Mouse (Mus musculus): ENCODE measurements around the gene Klhl42. TPM values are rescaled to one million over a fixed set of nuclear protein-coding genes. Genes with fewer than 3 reads are reported as not detected.

Gene Klhl42
- total RNA-seq, 1 experiment, result 9.1 TPM

DNA sequence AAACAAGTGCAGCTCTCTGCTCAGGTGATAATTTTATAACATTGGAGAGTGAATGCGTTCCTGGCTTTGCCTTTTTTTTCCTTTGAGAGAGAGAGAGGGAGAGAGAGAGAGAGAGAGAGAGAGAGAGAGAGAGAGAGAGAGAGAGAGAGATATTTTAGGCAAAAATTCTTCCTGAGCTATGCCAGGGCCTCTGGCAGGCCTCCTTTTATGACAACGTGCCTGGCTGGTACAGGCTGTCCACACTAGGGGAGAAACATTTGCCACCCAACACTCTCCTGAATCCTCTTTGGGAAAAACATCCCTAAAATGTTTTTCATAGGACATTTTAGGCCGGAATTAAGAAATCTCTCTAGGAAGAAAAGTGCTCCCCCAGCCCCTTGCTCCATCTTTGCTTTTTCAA is 47.1 kb downstream of the Klhl42 start:
- H3K9ac ChIP-seq (ENCODE audit: insufficient read depth, low read depth, low read length, poor library complexity, severe bottlenecking), result no peak overlapping the region
- H3K9me3 ChIP-seq (ENCODE audit: control insufficient read depth, insufficient read depth, low read depth, low read length), result no peaks in the 10 kb centered on the region
- in situ Hi-C loops (cut with MboI; ENCODE audit: low sequenced_read_pairs in 2 of 2, unreplicated experiment in 2 of 2), result no loop called here
- TF ChIP-seq HCFC1 (IDR thresholded peaks at IDR 0.05; ENCODE audit: borderline replicate concordance, insufficient read depth, low read length) (no peak), CHD2 (IDR thresholded peaks at IDR 0.05; ENCODE audit: low read depth, low read length) (no peak), ZC3H11A (IDR thresholded peaks at IDR 0.05; ENCODE audit: borderline replicate concordance, low read depth, low read length) (no peak), ZNF384 (IDR thresholded peaks at IDR 0.05; ENCODE audit: low read depth, low read length) (no peak), MAFK (IDR thresholded peaks at IDR 0.05; ENCODE audit: insufficient read depth, low read depth, low read length) (no peak)
- H3K36me3 ChIP-seq (ENCODE audit: control insufficient read depth, insufficient read depth, low read length, poor library complexity, severe bottlenecking), result no peaks in the 10 kb centered on the region
- H3K4me3 ChIP-seq (ENCODE audit: insufficient read depth in 1 of 2, low read depth in 1 of 2, low read length in 2 of 2, poor library complexity in 1 of 2, severe bottlenecking in 1 of 2), result no peak overlapping the region
- no peak for DNase-seq (ENCODE audit: low read depth, low spot score)
- no peaks in the 10 kb centered on the region for H3K4me1 ChIP-seq (ENCODE audit: control insufficient read depth in 2 of 2, insufficient read depth in 2 of 2, low read length in 2 of 2, poor library complexity in 1 of 2)
- no peak overlapping the region for H3K27ac ChIP-seq (ENCODE audit: insufficient read depth, low read depth, low read length, poor library complexity, severe bottlenecking)

DNA sequence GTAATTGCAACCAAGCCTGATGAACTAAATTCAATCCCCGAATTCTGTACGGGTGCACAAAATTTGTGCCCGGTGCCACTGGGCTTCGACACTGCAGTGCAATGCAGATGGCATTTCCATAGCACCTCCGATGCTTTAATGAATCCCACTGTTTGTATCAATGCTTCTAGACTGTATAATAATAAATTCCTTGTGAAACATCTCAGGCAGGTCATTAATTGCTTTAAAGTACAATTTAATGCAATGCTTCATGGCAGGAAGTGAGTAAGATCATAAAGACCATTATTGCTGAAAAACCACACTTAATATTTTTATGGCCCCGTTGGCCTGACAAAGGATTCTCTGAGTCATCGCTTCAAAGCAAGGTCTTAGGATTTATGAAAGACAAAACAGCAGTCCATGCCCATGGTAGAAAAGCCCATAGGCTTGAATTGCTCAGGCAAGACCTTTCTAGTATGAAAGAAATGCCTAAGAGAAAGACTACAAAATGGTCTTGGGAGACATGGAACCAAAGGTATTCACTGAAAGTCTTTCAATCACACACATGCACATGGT is 49.5 kb downstream of the Klhl42 start:
- in situ Hi-C loops (cut with MboI; ENCODE audit: low sequenced_read_pairs in 2 of 2, unreplicated experiment in 2 of 2), result no loop called here
- no peak for TF ChIP-seq CHD2 (IDR thresholded peaks at IDR 0.05; ENCODE audit: low read depth, low read length)
- no peak for TF ChIP-seq MAFK (IDR thresholded peaks at IDR 0.05; ENCODE audit: insufficient read depth, low read depth, low read length)
- TF ChIP-seq HCFC1 (IDR thresholded peaks at IDR 0.05; ENCODE audit: borderline replicate concordance, insufficient read depth, low read length), result no peak
- 0 out of 4 replicates have a peak, but pooled peaks cover 0 to 2% of the 10 kb centered on the region in 2 experiments for H3K4me1 ChIP-seq (ENCODE audit: control insufficient read depth in 2 of 2, insufficient read depth in 2 of 2, low read length in 2 of 2, poor library complexity in 1 of 2)
- H3K9me3 ChIP-seq (ENCODE audit: control insufficient read depth, insufficient read depth, low read depth, low read length), result no peaks in the 10 kb centered on the region
- DNase-seq (ENCODE audit: low read depth, low spot score), result no peak
- H3K4me3 ChIP-seq (ENCODE audit: insufficient read depth in 1 of 2, low read depth in 1 of 2, low read length in 2 of 2, poor library complexity in 1 of 2, severe bottlenecking in 1 of 2), result no peak overlapping the region
- no peaks in the 10 kb centered on the region for H3K36me3 ChIP-seq (ENCODE audit: control insufficient read depth, insufficient read depth, low read length, poor library complexity, severe bottlenecking)
- no peak overlapping the region for H3K9ac ChIP-seq (ENCODE audit: insufficient read depth, low read depth, low read length, poor library complexity, severe bottlenecking)
- H3K27ac ChIP-seq (ENCODE audit: insufficient read depth, low read depth, low read length, poor library complexity, severe bottlenecking), result no peak overlapping the region

DNA sequence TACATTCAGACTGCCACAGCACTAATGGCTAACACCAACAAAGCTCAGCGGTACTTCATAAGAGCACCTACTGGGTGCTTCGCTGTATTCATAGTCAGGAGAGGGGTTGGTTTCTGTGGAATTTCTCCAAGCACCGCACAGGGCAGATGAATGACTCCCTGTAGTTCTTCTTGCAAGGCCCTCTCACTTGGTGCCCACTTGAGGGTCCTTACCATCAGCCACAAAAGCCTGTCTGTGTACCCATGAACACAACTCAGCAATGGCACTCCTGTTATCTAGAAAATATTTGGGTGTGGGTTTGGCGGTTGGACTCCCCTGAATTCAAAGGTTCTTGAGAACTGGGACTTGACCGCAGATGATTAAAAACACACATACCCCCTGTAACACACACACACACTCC is 53.5 kb downstream of the Klhl42 start:
- TF ChIP-seq HCFC1 (IDR thresholded peaks at IDR 0.05; ENCODE audit: borderline replicate concordance, insufficient read depth, low read length), result no peak
- no peak for TF ChIP-seq ZNF384 (IDR thresholded peaks at IDR 0.05; ENCODE audit: low read depth, low read length)
- no peak for TF ChIP-seq CHD2 (IDR thresholded peaks at IDR 0.05; ENCODE audit: low read depth, low read length)
- no peak for TF ChIP-seq MAFK (IDR thresholded peaks at IDR 0.05; ENCODE audit: insufficient read depth, low read depth, low read length)
- TF ChIP-seq ZC3H11A (IDR thresholded peaks at IDR 0.05; ENCODE audit: borderline replicate concordance, low read depth, low read length), result no peak
- H3K4me3 ChIP-seq (ENCODE audit: insufficient read depth in 1 of 2, low read depth in 1 of 2, low read length in 2 of 2, poor library complexity in 1 of 2, severe bottlenecking in 1 of 2), result no peak overlapping the region

DNA sequence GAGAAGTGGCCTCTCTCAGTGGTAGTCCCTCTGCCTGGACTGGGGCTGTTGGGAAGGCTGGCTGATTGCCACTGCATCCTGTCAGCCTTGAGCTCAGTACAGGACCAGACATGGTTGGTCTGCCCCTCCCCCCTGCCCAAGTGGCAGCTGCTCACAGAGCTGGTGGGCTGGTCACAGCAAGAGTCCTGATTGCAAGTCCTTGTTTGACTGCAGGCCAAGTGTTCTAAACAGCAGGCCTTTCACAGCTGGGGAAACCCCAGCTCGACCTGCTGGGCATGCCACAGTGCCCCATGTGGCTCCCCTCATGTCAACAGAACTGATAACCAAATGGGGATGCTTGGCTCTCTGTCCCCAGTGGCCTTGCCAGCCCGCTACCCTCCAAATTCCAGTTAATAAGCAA is 54.1 kb downstream of the Klhl42 start:
- Histone ChIP-seq H3K36me3 (ENCODE audit: control insufficient read depth, insufficient read depth, low read length, poor library complexity, severe bottlenecking) (no peaks in the 10 kb centered on the region), H3K4me1 (ENCODE audit: control insufficient read depth in 2 of 2, insufficient read depth in 2 of 2, low read length in 2 of 2, poor library complexity in 1 of 2) (0 out of 4 replicates have a peak, but pooled peaks cover 0 to 2% of the 10 kb centered on the region in 2 experiments), H3K4me3 (ENCODE audit: insufficient read depth in 1 of 2, low read depth in 1 of 2, low read length in 2 of 2, poor library complexity in 1 of 2, severe bottlenecking in 1 of 2) (no peak overlapping the region), H3K9ac (ENCODE audit: insufficient read depth, low read depth, low read length, poor library complexity, severe bottlenecking) (no peak overlapping the region), H3K27ac (ENCODE audit: insufficient read depth, low read depth, low read length, poor library complexity, severe bottlenecking) (no peak overlapping the region), H3K9me3 (ENCODE audit: control insufficient read depth, insufficient read depth, low read depth, low read length) (no peaks in the 10 kb centered on the region)
- in situ Hi-C loops (cut with MboI; ENCODE audit: low sequenced_read_pairs in 2 of 2, unreplicated experiment in 2 of 2), result no loop called here
- TF ChIP-seq ZC3H11A (IDR thresholded peaks at IDR 0.05; ENCODE audit: borderline replicate concordance, low read depth, low read length) (no peak), HCFC1 (IDR thresholded peaks at IDR 0.05; ENCODE audit: borderline replicate concordance, insufficient read depth, low read length) (no peak), ZNF384 (IDR thresholded peaks at IDR 0.05; ENCODE audit: low read depth, low read length) (no peak), MAFK (IDR thresholded peaks at IDR 0.05; ENCODE audit: insufficient read depth, low read depth, low read length) (no peak), CHD2 (IDR thresholded peaks at IDR 0.05; ENCODE audit: low read depth, low read length) (no peak)
- DNase-seq (ENCODE audit: low read depth, low spot score), result no peak

More for the DNA sequence above, 53.5 kb downstream of the Klhl42 start:
- no peak overlapping the region for H3K27ac ChIP-seq (ENCODE audit: insufficient read depth, low read depth, low read length, poor library complexity, severe bottlenecking)
- H3K9me3 ChIP-seq (ENCODE audit: control insufficient read depth, insufficient read depth, low read depth, low read length), result no peaks in the 10 kb centered on the region
- no peak for DNase-seq (ENCODE audit: low read depth, low spot score)
- in situ Hi-C loops (cut with MboI; ENCODE audit: low sequenced_read_pairs in 2 of 2, unreplicated experiment in 2 of 2), result no loop called here
- H3K9ac ChIP-seq (ENCODE audit: insufficient read depth, low read depth, low read length, poor library complexity, severe bottlenecking), result no peak overlapping the region
- H3K36me3 ChIP-seq (ENCODE audit: control insufficient read depth, insufficient read depth, low read length, poor library complexity, severe bottlenecking), result no peaks in the 10 kb centered on the region
- 0 out of 4 replicates have a peak, but pooled peaks cover 0 to 2% of the 10 kb centered on the region in 2 experiments for H3K4me1 ChIP-seq (ENCODE audit: control insufficient read depth in 2 of 2, insufficient read depth in 2 of 2, low read length in 2 of 2, poor library complexity in 1 of 2)
